Mouse (Mus musculus): ENCODE measurements around the gene Rbm34.

DNA sequence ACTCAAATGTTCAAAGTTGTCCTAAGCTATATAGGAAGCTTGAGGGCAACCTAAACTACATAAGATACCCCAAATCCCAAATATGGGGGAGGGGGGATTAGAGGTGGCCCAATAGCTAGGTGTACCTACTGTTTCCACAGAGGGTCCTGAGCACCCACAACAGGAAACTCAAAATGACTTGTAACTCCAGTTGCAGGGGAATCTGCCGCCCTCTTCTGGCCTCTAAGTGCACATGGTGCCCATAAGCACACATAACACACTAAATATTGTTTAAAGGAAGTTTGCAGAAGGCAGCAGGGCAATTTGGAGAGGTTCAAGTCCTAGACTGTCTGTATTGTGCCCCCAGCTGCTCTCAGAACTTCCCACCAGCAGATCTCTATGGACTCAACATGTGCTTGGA lies 43.8 kb downstream of the Rbm34 start:
- no peak for TF ChIP-seq ZC3H11A (IDR thresholded peaks at IDR 0.05; ENCODE audit: low read depth, low read length)
- TF ChIP-seq EP300 (IDR thresholded peaks at IDR 0.05; ENCODE audit: low read length): no peak
- TF ChIP-seq CTCF (conservative IDR thresholded peaks at IDR 0.05 in 1 of 2, IDR thresholded peaks at IDR 0.05 in 1 of 2; ENCODE audit: low read depth in 2 of 2, low read length in 2 of 2): peak; percentile 37 to 67; a peak in 3 of 4 replicates
- no peak for TF ChIP-seq POLR2A (IDR thresholded peaks at IDR 0.05; ENCODE audit: low read depth, low read length)
- TF ChIP-seq USF2 (conservative IDR thresholded peaks at IDR 0.05; ENCODE audit: low read depth, low read length): no peak
- TF ChIP-seq MXI1 (IDR thresholded peaks at IDR 0.05; ENCODE audit: low read depth, low read length): no peak
- no peak for TF ChIP-seq MAZ (IDR thresholded peaks at IDR 0.05; ENCODE audit: low read depth, low read length)
- TF ChIP-seq UBTF (IDR thresholded peaks at IDR 0.05; ENCODE audit: low read depth, low read length): no peak
- TF ChIP-seq JUND (conservative IDR thresholded peaks at IDR 0.05; ENCODE audit: low read depth, low read length): no peak
- TF ChIP-seq ZMIZ1 (IDR thresholded peaks at IDR 0.05; ENCODE audit: low read depth, low read length): no peak
- no peak for TF ChIP-seq POLR2AphosphoS2 (IDR thresholded peaks at IDR 0.05; ENCODE audit: low read depth, low read length)
- no peak for TF ChIP-seq HCFC1 (IDR thresholded peaks at IDR 0.05; ENCODE audit: low read depth, low read length)
- TF ChIP-seq E2F4 (IDR thresholded peaks at IDR 0.05; ENCODE audit: insufficient replicate concordance, low read depth, low read length): no peak
- TF ChIP-seq BHLHE40 (IDR thresholded peaks at IDR 0.05; ENCODE audit: low read depth, low read length): no peak

Measured in CH12.LX (cell line).